Mouse (Mus musculus) spleen, embryonic (tissue): ENCODE data around the gene Shox2.

Source experiments
- CTCF ChIA-PET: fragments of 350-600 bp; sonication (Branson Sonifier 250); formaldehyde crosslinking; loops from one replicate; lab custom pipeline; 2022; lab: Charles Lee

Shox2 gene

GRCm38 (mm10) chr3:66981706-66982105 lies at the start of gene Shox2:
Gene Shox2 (minus strand): TSS chr3:66981771.
- CTCF ChIA-PET = no interaction called here

- CTCF ChIA-PET = no interaction called here
Observed at GRCm38 (mm10) chr3:66996820-66997219, 15.2 kb upstream of the Shox2 start.

GRCm38 (mm10) chr3:66986287-66986560 lies 4.7 kb upstream of the Shox2 start:
- CTCF ChIA-PET = no interaction called here

- CTCF ChIA-PET = no interaction called here
Observed at GRCm38 (mm10) chr3:66985539-66986286, 4.1 kb upstream of the Shox2 start.

- CTCF ChIA-PET = no interaction called here
Observed at GRCm38 (mm10) chr3:66983481-66983880, 1.9 kb upstream of the Shox2 start.

- CTCF ChIA-PET = no interaction called here
Observed at GRCm38 (mm10) chr3:66982181-66982911, 775 bp upstream of the Shox2 start.

GRCm38 (mm10) chr3:66981101-66981661 lies 390 bp downstream of the Shox2 start, which contains the start of gene Rsrc1:
Gene Rsrc1 (plus strand): TSS chr3:66981390.
- CTCF ChIA-PET = no interaction called here

GRCm38 (mm10) chr3:66980111-66980975 lies 1.2 kb downstream of the Shox2 start:
- CTCF ChIA-PET = no interaction called here

GRCm38 (mm10) chr3:66979491-66979890 lies 2.1 kb downstream of the Shox2 start:
- CTCF ChIA-PET = no interaction called here

GRCm38 (mm10) chr3:66978457-66979381 lies 2.9 kb downstream of the Shox2 start:
- CTCF ChIA-PET = no interaction called here

- CTCF ChIA-PET = no interaction called here
Observed at GRCm38 (mm10) chr3:66977811-66978456, 3.6 kb downstream of the Shox2 start.

- CTCF ChIA-PET = no interaction called here
Observed at GRCm38 (mm10) chr3:66976889-66977615, 4.5 kb downstream of the Shox2 start.

GRCm38 (mm10) chr3:66974501-66974900 lies 7.1 kb downstream of the Shox2 start:
- CTCF ChIA-PET = interaction anchor here (0.6 kb wide), 1 partner anchor 22 kb away, joined by 3 read pairs; no protein-coding TSS in a partner anchor

- CTCF ChIA-PET = no interaction called here
Observed at GRCm38 (mm10) chr3:66973391-66973943, 8.1 kb downstream of the Shox2 start.

- CTCF ChIA-PET = no interaction called here
Observed at GRCm38 (mm10) chr3:66972191-66972950, 9.2 kb downstream of the Shox2 start.

GRCm38 (mm10) chr3:66970661-66971331 lies 10.8 kb downstream of the Shox2 start:
- CTCF ChIA-PET = interaction anchor here (0.6 kb wide), 1 partner anchor 99 kb away, joined by 3 read pairs; no protein-coding TSS in a partner anchor

GRCm38 (mm10) chr3:66970261-66970660 lies 11.3 kb downstream of the Shox2 start:
- CTCF ChIA-PET = no interaction called here

GRCm38 (mm10) chr3:66967508-66967907 lies 14.1 kb downstream of the Shox2 start:
- CTCF ChIA-PET = no interaction called here
